Mouse (Mus musculus) ES-E14 (cell line): ENCODE data around the gene Hoxa6.

Source experiments
- CHD2 ChIP-seq: IDR thresholded peaks from 2 replicates; pipeline ENCODE4 v1.6.1; 2014; ENCODE audit warnings: mild to moderate bottlenecking, low read depth, low read length, inconsistent platforms
- HCFC1 ChIP-seq: IDR thresholded peaks from 2 replicates; pipeline ENCODE4 v1.6.1; 2012; ENCODE audit warnings: low read length, inconsistent platforms, borderline replicate concordance; ENCODE audit not compliant: insufficient read depth
- MAFK ChIP-seq: IDR thresholded peaks from 2 replicates; pipeline ENCODE4 v1.6.1; 2014; ENCODE audit warnings: mild to moderate bottlenecking, low read depth, low read length, inconsistent platforms; ENCODE audit not compliant: insufficient read depth
- ZC3H11A ChIP-seq: IDR thresholded peaks from 2 replicates; pipeline ENCODE4 v1.6.1; 2012; ENCODE audit warnings: low read depth, mild to moderate bottlenecking, inconsistent platforms, low read length, borderline replicate concordance

- TF ChIP-seq HCFC1 (no peak), ZC3H11A (no peak), MAFK (no peak), CHD2 (no peak)
Observed at GRCm38 (mm10) chr6:52178918-52179665, 29.4 kb downstream of the Hoxa6 start.
